Mouse (Mus musculus) frontal cortex, postnatal 10 days (tissue): ENCODE data around the gene A930018P22Rik.

Experiments
- DNase-seq, 2 experiments: peaks; one replicate each; pipeline ENCODE4 v3.0.0; 2022; ENCODE audit warnings: low spot score in 2 of 2, mixed read lengths in 1 of 2

A930018P22Rik gene

DNA sequence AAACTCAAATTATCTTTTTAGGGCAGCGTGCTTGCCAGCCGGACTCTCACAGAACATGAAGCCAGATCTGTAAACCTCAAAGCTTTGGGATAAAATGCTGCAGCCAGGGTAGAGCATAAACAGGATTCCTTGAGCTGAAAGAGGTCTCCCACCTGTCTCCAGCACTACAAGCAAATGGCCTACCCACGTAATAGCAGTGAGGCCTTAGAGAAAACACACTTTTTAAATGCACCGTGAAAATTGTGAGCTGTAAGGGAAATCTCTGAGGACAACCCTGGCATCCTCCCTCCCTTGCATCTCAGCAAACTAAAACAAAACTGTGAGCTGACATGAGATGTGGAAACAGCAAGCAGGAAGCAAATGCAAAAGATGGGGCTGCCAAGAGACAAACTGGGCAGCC is 35.3 kb downstream of the A930018P22Rik start:
- no peak for DNase-seq

DNA sequence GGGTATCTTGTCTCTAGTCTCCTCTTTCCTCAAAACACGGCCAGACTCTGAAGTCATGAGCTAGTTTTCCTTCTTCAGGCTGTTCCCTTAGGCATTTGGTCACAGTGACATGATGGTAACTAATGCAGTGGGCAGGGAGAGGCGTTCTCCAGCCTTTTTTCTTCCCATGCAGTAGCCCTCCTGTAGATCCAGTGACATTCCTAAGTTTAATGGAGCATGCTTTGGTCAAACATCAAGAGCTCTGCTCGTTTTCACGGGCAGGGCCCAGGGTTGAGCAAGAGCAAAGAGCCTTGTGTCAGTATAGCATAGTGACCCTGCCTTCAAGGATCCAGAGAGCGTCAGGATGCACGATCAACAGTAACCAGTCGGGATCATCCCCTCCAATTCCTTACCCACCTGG is 40.8 kb downstream of the A930018P22Rik start:
- DNase-seq = no peak

DNA sequence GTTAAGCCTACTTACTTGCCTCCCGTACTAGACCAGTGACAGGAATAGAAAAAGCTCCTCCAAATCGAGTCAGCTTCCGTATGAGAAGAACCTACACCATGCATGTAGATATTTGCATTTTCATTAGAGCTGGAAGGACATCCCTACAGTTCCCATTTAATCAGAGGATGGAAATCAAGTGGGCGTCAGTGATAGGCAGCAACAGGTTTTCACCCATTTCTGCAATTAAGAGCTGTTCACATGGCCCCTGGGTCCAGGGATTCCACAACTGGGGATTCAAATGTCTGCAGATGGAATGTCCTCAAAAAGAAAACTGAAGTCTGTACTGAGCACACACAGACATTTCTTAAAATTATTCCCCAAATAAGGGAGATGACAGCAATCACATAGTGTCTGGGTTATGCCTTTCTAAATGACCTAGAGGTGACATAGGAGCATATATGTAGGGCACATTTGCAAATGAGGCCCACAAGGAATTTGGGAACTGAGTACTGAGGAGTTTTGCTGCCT is 41.5 kb downstream of the A930018P22Rik start:
- no peak for DNase-seq

DNA sequence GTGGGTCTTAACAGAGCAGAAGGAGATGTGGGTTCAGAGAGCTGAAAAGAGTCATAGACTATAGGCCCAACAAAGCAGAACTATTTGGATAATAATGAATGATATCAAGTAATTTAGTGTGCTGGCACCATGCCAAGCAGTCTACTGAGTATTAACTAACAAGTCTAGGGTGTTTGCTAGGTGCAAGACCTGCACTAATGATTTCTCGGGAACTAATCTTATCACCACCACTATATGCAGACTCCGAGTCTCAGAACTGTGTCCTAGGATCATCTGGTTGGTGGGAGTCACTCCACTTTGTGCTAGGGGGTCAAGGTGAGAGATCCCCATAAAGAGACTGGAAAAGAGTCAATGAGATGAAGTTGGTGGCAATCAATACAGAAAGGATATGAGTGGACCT is 43.1 kb downstream of the A930018P22Rik start:
- no peak for DNase-seq

DNA sequence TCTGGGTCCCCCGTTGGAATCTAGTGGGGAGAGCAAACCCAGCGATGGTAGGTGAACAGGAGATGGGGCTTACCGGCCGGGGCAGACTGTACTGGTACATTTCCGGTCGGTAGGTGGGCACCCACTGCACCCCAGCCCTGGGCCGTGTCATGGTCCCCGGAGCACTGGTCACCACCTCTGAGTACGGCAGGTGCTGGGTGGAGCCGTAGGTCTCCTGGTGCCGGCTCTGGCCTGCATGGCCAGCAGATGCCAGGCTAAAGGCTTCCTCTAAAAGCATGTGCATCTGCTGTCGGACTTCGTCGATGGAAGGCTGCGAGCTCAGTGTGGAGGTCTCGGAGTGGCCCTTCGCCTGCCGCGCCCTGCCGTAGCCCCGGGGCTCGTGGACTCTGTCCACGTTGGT is 45.2 kb downstream of the A930018P22Rik start:
- DNase-seq = no peak

DNA sequence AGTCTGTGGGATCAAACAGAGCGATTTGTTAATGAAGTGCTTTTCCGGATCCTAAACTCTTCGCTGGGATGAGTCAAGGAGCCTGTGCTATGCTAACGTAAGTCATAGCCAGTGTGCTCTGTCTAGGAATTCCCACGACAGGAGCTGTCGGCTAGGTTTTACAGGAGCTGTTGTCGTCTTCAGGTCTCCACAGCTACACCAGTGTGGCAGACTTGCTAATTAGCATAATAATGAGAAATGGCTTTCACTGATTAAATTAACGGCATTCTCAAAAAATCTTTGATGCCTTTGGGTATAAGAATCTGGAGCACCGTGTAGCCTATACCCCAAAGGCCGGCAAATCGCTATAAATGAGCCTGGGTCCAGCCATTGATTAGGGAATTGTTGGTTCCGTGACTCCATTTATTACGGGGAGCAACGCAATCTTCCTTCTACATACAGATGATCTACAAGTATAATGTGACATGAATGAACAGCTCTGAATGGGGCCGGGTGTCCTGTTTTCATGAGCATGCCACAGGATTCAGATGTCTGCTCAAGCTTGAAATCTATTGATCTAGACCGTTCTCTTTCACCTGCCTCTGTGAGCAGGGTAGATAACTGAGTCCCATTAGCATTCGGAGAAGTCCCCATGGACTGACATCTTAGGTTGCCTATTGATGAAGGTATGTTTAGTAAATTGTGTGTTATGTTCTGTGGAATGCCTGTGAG is 45.8 kb downstream of the A930018P22Rik start:
- DNase-seq = no peak

DNA sequence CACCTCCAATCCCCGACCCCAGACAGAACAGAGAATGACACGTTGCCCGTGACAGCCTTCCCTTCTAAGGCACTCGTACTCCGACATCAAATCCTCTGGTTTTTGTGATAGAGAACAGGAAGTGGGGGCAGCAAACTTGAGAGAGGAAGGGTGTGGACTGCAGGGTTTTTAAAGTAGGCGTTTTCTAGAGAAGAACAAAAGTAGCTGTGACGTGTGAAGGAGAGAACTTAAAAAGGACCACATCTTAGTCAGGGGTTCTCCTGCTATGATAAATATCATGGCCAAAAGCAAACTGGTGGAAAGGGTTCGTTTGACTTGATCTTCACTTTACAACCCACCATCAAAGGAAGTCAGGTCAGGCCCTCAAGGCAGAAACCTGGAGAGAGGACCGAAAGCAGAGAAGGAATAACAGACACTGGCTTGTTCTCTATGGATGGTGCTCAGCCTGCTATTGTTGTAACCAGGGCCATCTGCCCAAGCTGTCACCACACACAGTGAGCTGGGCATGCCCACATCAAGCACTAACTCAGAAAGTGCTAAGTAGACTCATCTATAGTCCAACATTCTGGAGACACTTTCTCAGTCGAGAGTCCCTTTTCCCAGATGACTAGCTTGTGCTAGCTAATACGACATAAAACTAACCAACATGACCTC is 50.3 kb downstream of the A930018P22Rik start:
- no peak for DNase-seq

DNA sequence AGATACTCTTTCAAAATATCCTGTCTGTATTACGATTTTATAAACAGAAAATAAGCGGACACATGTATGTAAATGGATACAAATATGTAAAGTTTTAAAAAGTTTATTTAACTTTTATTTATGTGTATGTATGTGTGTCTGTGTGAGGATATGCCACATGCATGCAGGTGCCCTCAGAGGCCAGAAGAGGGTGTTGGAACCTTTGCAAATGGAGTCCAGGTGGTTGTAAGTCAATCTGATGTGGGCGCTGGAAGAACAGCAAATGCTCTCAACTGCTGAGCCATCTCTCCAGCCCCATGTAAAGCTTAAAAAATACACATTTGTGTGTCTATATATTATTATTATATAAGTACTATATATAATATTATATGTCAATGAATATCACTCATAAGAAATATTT is 50.9 kb downstream of the A930018P22Rik start:
- DNase-seq = no peak
